Mouse (Mus musculus): ENCODE data around the gene Prkcb.

Gene Prkcb

GRCm38 (mm10) chr7:122327942-122328341 is 39.4 kb downstream of the Prkcb start:
- no peak for DNase-seq

DNA sequence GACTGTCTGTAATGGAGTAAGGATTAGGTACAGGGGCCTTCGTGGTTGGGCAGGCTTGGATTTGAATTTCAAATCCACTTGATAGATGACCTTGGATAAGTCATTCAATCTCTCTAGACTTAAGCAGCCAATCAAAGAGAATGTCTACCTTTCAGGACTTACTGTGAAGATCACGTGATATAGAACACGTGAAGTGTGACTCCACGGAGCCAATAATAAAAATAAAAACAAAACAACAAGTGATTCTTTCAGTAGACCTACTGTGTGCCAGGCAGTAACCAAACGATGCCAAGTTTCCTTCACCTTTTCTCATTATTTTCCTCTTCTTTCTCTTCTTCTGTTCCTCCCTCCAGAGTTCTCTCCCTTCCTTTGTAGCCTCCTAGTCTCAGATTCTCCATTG is 39.9 kb downstream of the Prkcb start:
- no peak for DNase-seq

DNA sequence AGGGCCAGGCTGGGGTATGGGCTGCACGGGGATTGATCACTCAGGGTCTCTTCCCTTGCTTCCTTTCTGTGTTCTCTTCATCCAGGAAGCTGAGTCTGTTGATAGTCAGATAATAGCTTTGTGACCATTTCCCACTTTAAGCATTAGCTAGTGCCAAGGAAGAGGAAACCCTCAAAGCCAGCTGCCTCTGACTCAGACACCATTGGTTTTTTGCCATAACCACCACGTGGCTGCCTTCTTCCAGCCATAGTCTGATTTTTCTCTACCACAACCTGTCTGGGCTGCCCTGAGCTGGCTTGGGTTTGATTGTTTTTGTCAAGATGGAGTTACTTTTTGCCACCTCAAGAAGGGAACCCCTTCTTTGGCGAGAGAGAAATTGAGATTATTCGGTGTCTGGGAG is 41.0 kb downstream of the Prkcb start:
- no peak for DNase-seq

- no peak for DNase-seq
These were observed 45.1 kb downstream of the Prkcb start for GRCm38 (mm10) chr7:122333686-122334085.

- DNase-seq: no peak
These were observed 48.8 kb downstream of the Prkcb start for GRCm38 (mm10) chr7:122337302-122337701.

GRCm38 (mm10) chr7:122338055-122338454 is 49.5 kb downstream of the Prkcb start:
- no peak for DNase-seq

- DNase-seq: no peak
These were observed 50.9 kb downstream of the Prkcb start for GRCm38 (mm10) chr7:122339476-122339875.

GRCm38 (mm10) chr7:122341813-122342212 is 53.3 kb downstream of the Prkcb start:
- DNase-seq: no peak

DNA sequence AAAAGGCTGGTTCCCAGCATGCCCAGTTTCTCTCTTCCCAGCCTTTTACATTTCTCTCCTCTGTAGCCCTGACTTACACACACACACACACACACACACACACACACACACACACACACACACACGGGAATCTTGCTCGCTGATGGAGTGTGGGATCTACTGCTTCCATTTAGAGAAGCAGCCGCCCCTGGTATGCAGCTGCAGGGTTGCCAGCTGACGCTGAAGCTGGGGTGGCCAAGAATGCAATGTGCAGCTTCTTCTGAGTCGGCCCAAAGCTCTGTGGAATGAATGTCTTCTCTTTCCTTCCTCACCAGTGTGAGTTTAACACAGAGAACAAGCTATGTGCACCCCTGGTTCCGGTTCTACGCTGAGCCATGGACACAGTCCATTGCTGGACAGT is 56.1 kb downstream of the Prkcb start:
- no peak for DNase-seq

GRCm38 (mm10) chr7:122346251-122347242 is 58.0 kb downstream of the Prkcb start:
- DNase-seq: no peak

DNA sequence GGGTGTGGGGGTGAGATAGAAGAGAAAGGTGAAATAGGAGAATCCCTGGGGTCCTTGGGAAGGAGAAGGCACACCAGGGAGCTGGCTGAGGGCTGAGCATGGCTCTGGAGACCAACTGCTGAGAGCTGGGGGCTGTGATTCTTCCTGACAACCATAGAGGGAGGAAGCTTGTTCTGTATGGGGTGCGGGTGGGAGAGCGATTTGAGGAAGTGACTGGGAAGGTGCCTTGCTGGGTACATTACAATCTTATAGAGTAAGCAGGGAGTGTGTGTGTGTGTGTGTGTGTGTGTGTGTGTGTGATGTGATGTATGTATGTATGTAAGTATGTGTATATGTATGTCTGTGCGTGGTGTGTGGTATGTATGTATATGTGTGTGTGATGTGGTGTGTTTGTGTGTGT is 58.9 kb downstream of the Prkcb start:
- no peak for DNase-seq

- DNase-seq: no peak
These were observed 61.4 kb downstream of the Prkcb start for GRCm38 (mm10) chr7:122349961-122350360.

DNA sequence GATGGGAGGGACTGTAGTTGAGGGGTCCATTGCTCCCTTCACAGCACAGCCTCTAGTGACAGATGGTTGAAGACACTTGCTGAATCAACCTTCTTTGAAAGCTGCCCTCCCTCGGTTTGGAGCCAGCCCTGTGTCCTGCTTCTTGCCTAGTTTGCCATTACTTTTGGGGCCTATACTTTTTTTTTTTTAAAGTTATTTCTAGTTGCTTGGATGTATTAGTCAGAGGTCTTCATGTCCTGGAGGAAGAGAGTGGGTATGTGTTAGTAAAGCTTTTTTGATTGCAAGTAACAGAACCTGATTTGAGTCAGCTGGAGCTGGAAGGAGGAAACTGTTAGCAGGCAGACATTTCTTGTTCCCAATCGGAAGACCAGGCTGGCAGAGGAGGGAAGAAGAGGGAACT is 62.2 kb downstream of the Prkcb start:
- no peak for DNase-seq

- DNase-seq: peak in 1 of 2 experiments; percentile 35
These were observed 63.3 kb downstream of the Prkcb start for GRCm38 (mm10) chr7:122351816-122352215.

GRCm38 (mm10) chr7:122352566-122353277 is 64.2 kb downstream of the Prkcb start:
- DNase-seq: peak; percentile 33 to 64

DNA sequence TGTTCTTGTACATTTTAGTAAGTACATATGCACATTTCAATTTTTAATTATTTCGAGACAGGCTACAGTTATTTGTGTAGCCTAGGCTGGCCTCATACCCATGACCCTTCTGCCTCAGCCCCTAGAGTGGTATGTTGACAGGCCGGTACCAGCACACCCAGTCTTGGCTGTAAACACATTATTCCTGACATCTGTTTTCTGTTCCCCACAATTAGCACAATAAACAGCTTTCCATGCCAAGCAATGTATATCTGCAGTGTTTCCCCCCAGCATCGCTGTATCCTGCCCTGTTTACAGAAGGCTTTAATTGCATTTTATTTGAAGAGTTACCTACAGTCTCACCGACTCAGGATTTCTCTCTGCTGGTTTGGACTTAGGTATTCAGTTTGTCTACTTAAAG is 64.8 kb downstream of the Prkcb start:
- no peak for DNase-seq

- no peak for DNase-seq
These were observed 68.4 kb downstream of the Prkcb start for GRCm38 (mm10) chr7:122356941-122357340.

DNA sequence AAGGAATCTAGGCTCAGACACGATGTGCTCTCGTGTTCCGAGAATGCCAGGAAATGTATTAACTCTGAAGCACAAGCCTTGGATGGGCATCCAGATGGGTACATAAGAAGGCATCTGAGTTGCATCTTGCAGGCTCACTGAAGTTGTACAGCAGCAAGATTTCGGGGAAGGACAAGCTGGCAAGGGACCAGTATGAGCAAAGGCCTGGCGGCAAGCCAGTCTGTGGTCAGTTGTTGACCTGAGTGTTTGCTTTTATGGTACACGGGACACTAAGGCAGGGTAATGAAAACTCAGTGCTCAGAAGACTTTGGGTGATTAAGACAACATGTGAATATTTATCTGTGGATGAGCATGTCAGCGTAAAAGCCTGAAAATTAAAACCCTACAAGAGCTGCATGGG is 69.3 kb downstream of the Prkcb start:
- no peak for DNase-seq

GRCm38 (mm10) chr7:122366635-122367034 is 78.1 kb downstream of the Prkcb start:
- DNase-seq: no peak

- no peak for DNase-seq
These were observed 78.9 kb downstream of the Prkcb start for GRCm38 (mm10) chr7:122367303-122368007.

- DNase-seq: no peak
These were observed 81.9 kb downstream of the Prkcb start for GRCm38 (mm10) chr7:122370488-122370887.

GRCm38 (mm10) chr7:122371947-122372346 is 83.4 kb downstream of the Prkcb start:
- DNase-seq: no peak

- DNase-seq: no peak
These were observed 83.8 kb downstream of the Prkcb start for GRCm38 (mm10) chr7:122372349-122372748.
